Mouse (Mus musculus) ovary, adult 18-20 months (tissue): Measurements from ENCODE around the gene Ftl1.
"Not testable (repeated sequence)": the region's sequence is repeated elsewhere in the genome, so short reads cannot be mapped to it uniquely, and the experiment has no call there.

ENCODE experiments used
- DNase-seq: peaks from one replicate; pipeline ENCODE4 v3.0.0; 2022; ENCODE audit warnings: low spot score, mixed read lengths

Ftl1 gene

GRCm38 (mm10) chr7:45459564-45460140 is at the start of gene Ftl1:
TSS of gene Ftl1 (minus strand) at chr7:45459884.
- DNase-seq: peak; percentile 98

GRCm38 (mm10) chr7:45509181-45509882 is 49.6 kb upstream of the Ftl1 start:
- no peak for DNase-seq

GRCm38 (mm10) chr7:45508561-45508960 is 48.9 kb upstream of the Ftl1 start:
- DNase-seq: no peak

GRCm38 (mm10) chr7:45507583-45507982 is 47.9 kb upstream of the Ftl1 start:
- no peak for DNase-seq

- no peak for DNase-seq
Observed at GRCm38 (mm10) chr7:45498427-45498826, 38.7 kb upstream of the Ftl1 start.

GRCm38 (mm10) chr7:45494548-45494947 is 34.9 kb upstream of the Ftl1 start:
- no peak for DNase-seq

GRCm38 (mm10) chr7:45492951-45493350 is 33.3 kb upstream of the Ftl1 start:
- no peak for DNase-seq

- DNase-seq: no peak
Observed at GRCm38 (mm10) chr7:45492225-45492844, 32.7 kb upstream of the Ftl1 start.

- DNase-seq: peak; percentile 40
Observed at GRCm38 (mm10) chr7:45491264-45491663, 31.6 kb upstream of the Ftl1 start.

GRCm38 (mm10) chr7:45490822-45491221 is 31.1 kb upstream of the Ftl1 start:
- no peak for DNase-seq

GRCm38 (mm10) chr7:45489578-45489977 is 29.9 kb upstream of the Ftl1 start:
- no peak for DNase-seq

- peak; percentile 83 for DNase-seq
Observed at GRCm38 (mm10) chr7:45488293-45489204, 28.9 kb upstream of the Ftl1 start, which contains the start of gene Dhdh. TSS of gene Dhdh (minus strand) at chr7:45488805.

- no peak for DNase-seq
Observed at GRCm38 (mm10) chr7:45487861-45488292, 28.2 kb upstream of the Ftl1 start.

GRCm38 (mm10) chr7:45486761-45487415 is 27.2 kb upstream of the Ftl1 start, which contains the start of gene Gm45808:
TSS of gene Gm45808 (minus strand) at chr7:45486811.
- DNase-seq: no peak

- DNase-seq: no peak
Observed at GRCm38 (mm10) chr7:45486158-45486557, 26.5 kb upstream of the Ftl1 start.

- not testable (repeated sequence) for DNase-seq
Observed at GRCm38 (mm10) chr7:45484985-45485384, 25.3 kb upstream of the Ftl1 start.

- no peak for DNase-seq
Observed at GRCm38 (mm10) chr7:45482166-45482565, 22.5 kb upstream of the Ftl1 start.

- no peak for DNase-seq
Observed at GRCm38 (mm10) chr7:45481374-45481927, 21.8 kb upstream of the Ftl1 start, which contains the start of gene Tulp2. TSS of gene Tulp2 (plus strand) at chr7:45481877.

- DNase-seq: not testable (repeated sequence)
Observed at GRCm38 (mm10) chr7:45480310-45480709, 20.6 kb upstream of the Ftl1 start.

GRCm38 (mm10) chr7:45478774-45479173 is 19.1 kb upstream of the Ftl1 start:
- DNase-seq: no peak

- DNase-seq: no peak
Observed at GRCm38 (mm10) chr7:45477003-45477402, 17.3 kb upstream of the Ftl1 start.
